In the genomic region with DNA sequence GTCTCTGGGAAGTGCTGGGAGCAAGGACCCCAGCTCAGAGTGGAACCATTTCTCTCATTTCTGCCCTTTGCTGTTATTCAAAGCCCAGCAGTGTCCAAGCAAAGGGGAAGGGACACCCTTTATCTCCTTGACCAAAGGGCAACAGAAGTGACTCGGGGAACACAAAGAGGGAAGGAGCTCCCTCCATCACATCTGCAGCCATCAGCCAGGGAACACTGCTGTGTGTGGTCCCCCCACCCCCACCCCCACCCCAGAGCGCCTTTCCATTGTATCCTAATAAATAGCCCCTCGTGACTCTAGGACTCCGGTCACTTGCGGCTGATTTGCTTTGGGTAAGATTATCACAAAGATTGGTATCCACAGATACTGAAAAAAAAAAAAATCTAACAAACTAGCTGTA, we compare ENCODE assay signal across 10 mouse cellular contexts. TPM values are rescaled to one million over a fixed set of nuclear protein-coding genes. Genes with fewer than 3 reads are reported as not detected.
DNase-seq lines count a peak whose midpoint lies in the region; ATAC-seq and TF ChIP-seq lines count a peak whose summit lies in the region.
"Had no signal": no experiment of that assay in that cellular context is flagged by ENCODE, and none has a peak within 500 bp of the region (broad histone marks: within the 10 kb centered on the region; RNA-seq: fewer than 3 reads in every experiment).

No protein-coding gene starts in this region.

- H3K4me3 ChIP-seq in gastrocnemius, adult 2 months: peak overlapping the region; percentile 5; the same call in 1 of the 2 replicates
- H3K4me3 ChIP-seq in hindbrain, embryonic 11.5 days (ENCODE audit: low read depth, low read length): no peak overlapping the region
- no peak overlapping the region for H3K4me3 ChIP-seq in midbrain, embryonic 12.5 days
- H3K4me3 ChIP-seq: megakaryocyte, embryonic 14.5 days had no signal

- H3K27ac ChIP-seq in gastrocnemius, adult 2 months: peak overlapping the region; percentile 57; the same call in 1 of the 2 replicates
- H3K27ac ChIP-seq in hindbrain, embryonic 11.5 days (ENCODE audit: low read depth, low read length): peak overlapping the region; percentile 90
- H3K27ac ChIP-seq in midbrain, embryonic 12.5 days (replicated peaks): peak overlapping the region; percentile 93

- H3K4me1 ChIP-seq in hindbrain, embryonic 11.5 days (replicated peaks; ENCODE audit: control insufficient read depth, insufficient read depth, low read length): peaks cover 10% of the 10 kb centered on the region
- peaks cover 66% of the 10 kb centered on the region for H3K4me1 ChIP-seq in midbrain, embryonic 12.5 days

- H3K9ac ChIP-seq in hindbrain, embryonic 11.5 days (ENCODE audit: low read depth, low read length): 0 out of 2 replicates have a peak overlapping the region, but pooled peaks have one; percentile 8
- H3K9ac ChIP-seq in midbrain, embryonic 12.5 days (replicated peaks): peak overlapping the region; percentile 7; the same call in 1 of the 2 replicates

- H3K4me2 ChIP-seq in hindbrain, embryonic 11.5 days (replicated peaks; ENCODE audit: low read depth, low read length): 0 out of 2 replicates have a peak overlapping the region, but pooled peaks have one; percentile 3
- H3K4me2 ChIP-seq in midbrain, embryonic 12.5 days (replicated peaks): peak overlapping the region; percentile 42

- TF ChIP-seq CTCF in gastrocnemius, adult 2 months (IDR thresholded peaks at IDR 0.05): no peak

- H3K9me3 ChIP-seq in hindbrain, embryonic 11.5 days (ENCODE audit: control insufficient read depth, low read length): no peaks in the 10 kb centered on the region
- H3K9me3 ChIP-seq in midbrain, embryonic 12.5 days: no peaks in the 10 kb centered on the region

- no peaks in the 10 kb centered on the region for H3K27me3 ChIP-seq in hindbrain, embryonic 11.5 days (ENCODE audit: control insufficient read depth, insufficient read depth, low read length)
- H3K27me3 ChIP-seq in midbrain, embryonic 12.5 days: no peaks in the 10 kb centered on the region

- peak; percentile 67 for ATAC-seq in hindbrain, embryonic 11.5 days (ENCODE audit: low FRiP score)
- ATAC-seq in midbrain, embryonic 12.5 days (ENCODE audit: low FRiP score, low read depth): peak; percentile 45; the same call in 1 of the 2 replicates
- ATAC-seq in inflammation-experienced regulatory T-cells, adult 6 months: no peak

- no peak for DNase-seq in gastrocnemius, adult 2 months
- DNase-seq in gastrocnemius, postnatal 14 days: no peak
- DNase-seq in embryo, embryonic 10 days (ENCODE audit: low spot score): peak; percentile 70
- peak; percentile 50 for DNase-seq in hindbrain, embryonic 11.5 days (ENCODE audit: low spot score)
- no peak for DNase-seq in testis, postnatal 10 days (ENCODE audit: low spot score)
- DNase-seq in urinary bladder, adult 18-20 months (ENCODE audit: low spot score in 2 of 2): no peak
- DNase-seq: cerebellum, postnatal 25 days had no signal

- intact Hi-C loops in gastrocnemius, adult 2 months (cut with DNase I): no loop called here
- intact Hi-C loops in gastrocnemius, postnatal 14 days (cut with DNase I; ENCODE audit: low total_unique reads): no loop called here

- H3K36me3 ChIP-seq in hindbrain, embryonic 11.5 days (ENCODE audit: control insufficient read depth, insufficient read depth, low read length): no peaks in the 10 kb centered on the region
- H3K36me3 ChIP-seq in midbrain, embryonic 12.5 days: peaks cover 21% of the 10 kb centered on the region

- WGBS in hindbrain, embryonic 11.5 days: 5% methylated on average over 5 of the region's 5 CpGs
- WGBS in midbrain, embryonic 12.5 days: 4% methylated on average over 5 of the region's 5 CpGs

RNA-seq across cellular contexts. Expression of a gene that starts 41.3 kb away (rescaled TPM):
- total RNA-seq in gastrocnemius, adult 2 months (2021): 10 to 100 TPM in 1 of 2 experiments, 1 to 10 TPM in 1; 7.7 to 13.8 TPM
- total RNA-seq in gastrocnemius, postnatal 14 days (2021): 10 to 100 TPM; 17.3 to 23.4 TPM
- polyA plus RNA-seq in hindbrain, embryonic 11.5 days (2014; fragmentation: Nextera tagmentation; extraction: Ambion mirVana): 1,051 and 1,521 TPM in 2 replicates
- 1,345 and 1,353 TPM in 2 replicates for polyA plus RNA-seq in midbrain, embryonic 12.5 days (2016; fragmentation: Nextera tagmentation; extraction: Ambion mirVana)
- under 1 TPM in 2 of 3 experiments, not detected in 1; 0.12 to 0.36 TPM for polyA plus RNA-seq in inflammation-experienced regulatory T-cells, adult 6 months (2017; shearing (Covaris generic))

Comparison
In these comparisons a context has a peak if more than half of its experiments do, and no peak if none do; other contexts are left out.
1. DNase-seq: peak in embryo, embryonic 10 days (single experiment) and hindbrain, embryonic 11.5 days (single experiment); none in gastrocnemius, adult 2 months (single experiment), gastrocnemius, postnatal 14 days (single experiment), testis, postnatal 10 days (single experiment) and urinary bladder, adult 18-20 months (0 of 2).
2. RNA of a gene that starts 41.3 kb away (polyA plus RNA-seq): 1,051 to 1,521 TPM in hindbrain, embryonic 11.5 days and 1,345 to 1,353 TPM in midbrain, embryonic 12.5 days; 0.12 to 0.36 TPM in inflammation-experienced regulatory T-cells, adult 6 months; every median in the first group is over 100 times any median in the second.
3. Peak in every context shown above with its lines, with median percentiles within 50 percentile points of each other: H3K27ac ChIP-seq.